Mouse (Mus musculus) c-Kit-positive CD71-positive TER-119-positive erythroid progenitor cells, embryonic 14.5 days (primary cell): ENCODE data around the gene Pea15a.

Source experiments
- DNase-seq: peaks from one replicate; pipeline ENCODE4 v3.0.0-alpha.2; 2013; ENCODE audit warnings: low spot score

Gene Pea15a

DNA sequence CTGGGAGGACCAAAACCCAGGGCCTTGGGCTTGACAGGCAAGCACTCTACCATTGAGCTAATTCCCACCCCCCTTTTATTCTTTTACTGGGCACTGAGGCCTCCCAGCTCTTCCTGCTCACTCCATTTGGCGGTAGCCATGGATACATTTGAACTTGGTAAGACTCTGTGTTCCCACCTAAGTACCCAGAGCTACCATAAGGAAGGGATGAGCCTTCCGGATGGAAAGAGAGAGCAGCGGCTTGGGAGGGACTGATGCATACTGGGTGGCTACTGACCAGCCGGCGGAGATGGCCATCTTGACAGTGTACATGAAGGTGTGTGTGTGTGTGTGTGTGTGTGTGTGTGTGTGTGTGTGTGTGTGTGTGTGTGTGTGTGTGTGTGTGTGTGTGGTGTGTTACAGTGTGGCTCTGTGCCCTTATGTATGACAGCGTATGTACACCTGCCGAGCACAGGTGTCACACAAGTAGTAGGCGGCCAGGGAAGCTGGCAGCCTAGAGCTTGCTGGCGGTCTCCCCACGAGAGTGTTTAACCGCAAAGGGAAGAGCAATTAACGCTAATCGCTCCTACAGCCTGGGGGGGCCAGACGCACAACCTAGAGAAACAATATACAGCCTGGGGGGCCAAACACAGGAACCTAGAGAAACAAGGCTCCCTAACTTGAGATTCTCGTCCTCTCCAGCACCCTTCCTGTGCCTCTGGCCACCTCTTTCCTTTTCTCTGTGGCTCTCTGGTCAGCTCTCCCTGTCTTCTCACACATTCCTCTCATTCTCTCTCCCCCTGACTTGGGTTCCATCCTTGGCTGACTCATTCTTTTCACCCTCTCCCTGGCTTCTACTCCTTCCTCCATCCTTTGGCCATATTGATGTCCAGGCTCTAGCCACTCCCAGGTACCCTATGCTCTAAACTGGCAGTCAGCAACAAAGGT is 1.5 kb downstream of the Pea15a start:
- no peak for DNase-seq

DNA sequence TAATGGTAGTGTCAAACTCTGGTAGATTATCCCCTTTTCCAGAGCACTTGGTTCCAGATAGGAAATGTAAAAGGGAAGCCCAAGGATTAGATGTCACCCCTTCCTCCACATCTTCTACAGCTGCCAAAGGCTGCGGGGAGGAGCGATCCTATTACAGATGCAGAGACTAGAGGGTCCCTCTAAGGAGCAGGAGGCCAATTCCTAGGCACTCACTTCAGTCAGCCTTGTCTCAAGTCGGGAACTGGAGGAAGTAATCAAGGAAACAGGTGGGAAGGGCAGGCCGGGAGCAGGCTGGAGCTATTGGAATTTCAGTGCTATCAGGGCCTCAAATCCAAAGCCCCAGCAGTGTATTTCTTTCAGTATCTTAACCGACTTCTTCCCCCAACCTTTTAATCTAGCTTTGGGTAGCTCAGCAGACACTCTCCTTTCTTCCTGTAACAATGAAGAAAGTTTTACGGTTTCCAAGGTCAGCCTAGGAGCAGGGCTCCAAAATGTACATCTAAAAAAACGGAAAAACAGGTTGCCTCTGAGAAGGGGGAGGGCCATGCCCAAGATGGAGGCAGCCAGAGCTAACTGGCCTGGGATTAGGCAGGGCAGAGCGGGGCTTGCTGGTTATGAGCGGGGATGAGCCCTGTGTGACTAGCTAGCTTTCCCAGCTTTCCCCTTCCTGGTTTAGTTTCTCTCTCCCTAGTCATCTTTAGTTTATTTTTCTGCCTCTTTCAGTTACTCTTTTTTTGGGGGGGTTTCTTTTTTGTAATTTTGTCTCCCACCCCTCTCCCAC is 2.4 kb downstream of the Pea15a start:
- no peak for DNase-seq

DNA sequence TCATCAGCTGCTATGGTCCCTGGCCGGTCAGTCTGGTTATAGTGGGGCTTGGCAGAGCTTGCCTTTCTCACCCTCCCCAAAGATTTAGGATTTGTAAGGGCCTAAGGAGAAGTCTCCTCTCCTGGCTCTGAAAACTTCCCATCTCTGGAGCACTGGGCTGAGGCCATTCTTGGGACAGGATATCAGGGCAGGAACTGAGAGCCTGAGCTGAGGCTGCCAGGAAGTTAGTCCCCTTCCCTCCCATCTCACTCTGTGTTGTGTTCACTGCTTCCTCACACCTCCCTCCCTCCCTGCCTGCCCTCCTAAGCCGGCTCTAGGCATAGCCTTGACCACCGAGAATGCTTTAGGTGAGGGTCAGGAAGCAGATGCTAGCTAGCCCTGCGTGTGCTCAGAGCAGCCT is 3.0 kb downstream of the Pea15a start:
- DNase-seq, result no peak

DNA sequence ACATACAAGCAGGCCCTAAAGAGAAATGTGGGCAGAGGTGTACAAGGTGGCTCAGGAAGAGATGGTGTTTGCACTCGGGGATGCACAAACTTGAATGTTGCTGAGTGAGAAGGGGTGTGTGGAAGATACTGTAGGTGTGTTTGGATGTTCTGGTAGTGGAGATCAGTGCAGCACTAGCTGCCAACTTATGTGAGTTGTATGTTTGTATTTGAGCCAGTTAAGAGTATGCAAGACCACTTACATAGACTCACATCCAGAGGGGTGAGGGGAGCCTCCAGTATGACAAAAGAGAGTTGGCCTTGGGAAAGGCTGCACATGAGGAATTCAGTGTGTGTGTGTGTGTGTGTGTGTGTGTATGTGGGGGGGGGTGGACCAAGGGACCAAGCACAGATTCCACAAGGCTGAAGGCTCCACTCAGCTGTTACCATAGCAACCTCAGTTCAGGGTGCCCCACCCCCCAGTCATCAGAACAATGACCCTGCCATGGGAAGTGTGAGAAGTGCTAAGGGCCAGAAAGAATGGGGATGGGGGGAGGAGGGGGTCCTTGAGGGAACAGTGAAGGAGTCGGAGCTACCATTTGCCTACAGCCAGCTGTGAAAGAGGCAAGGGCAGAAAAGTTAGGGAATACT is 3.6 kb downstream of the Pea15a start:
- no peak for DNase-seq

DNA sequence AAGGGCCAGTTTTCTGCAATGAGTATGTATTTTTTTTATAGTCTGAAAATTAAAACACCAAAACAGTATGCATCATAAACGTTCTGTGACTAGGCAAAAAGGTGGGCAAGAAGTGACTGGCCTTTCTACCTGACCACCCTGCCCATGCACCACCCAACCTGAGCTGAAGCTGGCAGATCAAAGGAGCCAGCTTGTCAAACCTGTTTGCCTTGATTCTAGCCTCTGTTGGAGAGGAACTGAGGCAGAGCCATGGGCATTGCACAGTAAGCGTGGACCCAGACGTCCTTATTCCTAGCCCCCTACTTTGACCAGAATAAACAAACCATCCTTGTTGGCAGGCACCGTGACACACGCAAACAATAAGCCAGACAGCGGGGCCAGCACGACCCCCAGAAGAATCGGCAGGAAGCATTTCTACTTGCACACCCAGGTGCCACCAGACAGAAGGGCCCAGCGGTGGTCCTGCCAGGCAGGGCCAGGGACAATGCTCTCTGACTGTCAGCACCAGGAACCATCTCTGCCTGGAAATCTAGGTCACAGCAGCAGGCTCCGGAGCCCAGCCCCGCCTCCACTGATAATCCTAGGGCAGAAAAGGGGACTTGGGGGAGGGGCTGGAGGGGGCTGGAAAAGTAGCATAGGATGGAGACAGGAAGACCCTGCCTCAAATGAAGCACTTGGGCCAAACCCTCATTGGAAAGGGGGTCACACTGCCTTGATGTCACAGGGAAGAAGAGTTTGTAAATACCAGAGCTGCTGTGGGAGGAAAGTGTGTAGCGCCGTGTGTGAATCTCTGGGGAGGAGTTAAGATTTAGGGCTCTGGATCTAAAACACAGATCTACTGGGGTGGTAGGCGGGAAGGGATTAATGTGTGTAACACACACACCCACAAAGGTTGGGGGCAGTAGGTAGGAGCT is 4.4 kb downstream of the Pea15a start:
- DNase-seq, result no peak

DNA sequence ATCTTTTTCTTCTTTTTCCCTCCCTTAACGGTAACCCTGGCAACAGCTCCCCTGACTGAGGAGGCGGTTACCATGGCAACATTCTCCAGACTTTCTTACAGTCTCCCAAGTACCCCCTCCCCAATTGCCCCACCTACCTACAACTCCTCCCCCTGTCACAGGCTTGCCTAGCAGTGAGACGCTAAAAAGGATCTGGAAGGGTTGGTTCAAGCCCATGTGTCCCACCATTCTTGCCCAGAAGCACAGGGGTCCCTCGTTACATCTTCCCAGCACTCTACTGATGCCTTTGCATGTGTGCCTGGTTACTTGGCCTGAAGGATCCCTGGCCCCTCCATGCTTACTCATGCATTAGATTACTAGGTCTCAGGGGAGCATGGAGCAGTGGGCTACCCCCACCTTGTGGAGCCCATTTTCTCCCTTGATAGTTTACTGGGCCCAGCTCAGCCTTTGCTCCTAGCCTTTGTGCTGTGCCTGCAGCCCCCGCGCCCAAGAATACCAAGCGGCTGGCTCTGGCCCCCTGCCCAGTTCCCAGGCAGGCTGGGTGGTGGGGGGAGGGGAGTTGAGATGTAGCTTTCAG is 5.6 kb downstream of the Pea15a start:
- DNase-seq, result no peak

DNA sequence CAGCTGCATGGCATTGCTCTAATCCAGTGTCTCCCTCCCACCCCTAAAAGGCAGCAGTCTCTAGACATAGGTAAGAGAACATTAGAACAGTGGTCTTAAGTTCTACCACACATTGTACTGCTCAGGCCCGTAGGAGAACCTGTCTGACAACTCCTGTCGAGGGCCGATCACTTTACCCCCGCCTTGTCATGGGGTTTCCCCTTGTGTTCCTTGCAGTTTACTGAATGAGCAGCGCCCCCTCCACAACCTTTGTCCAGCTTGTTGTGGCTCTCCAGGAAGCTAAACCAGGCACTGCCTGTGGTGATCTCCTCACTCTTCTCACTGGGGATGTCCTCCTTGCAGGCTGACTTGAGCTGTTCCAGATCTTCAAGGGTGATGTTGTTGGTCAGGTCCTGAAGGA is 6.4 kb downstream of the Pea15a start:
- no peak for DNase-seq

DNA sequence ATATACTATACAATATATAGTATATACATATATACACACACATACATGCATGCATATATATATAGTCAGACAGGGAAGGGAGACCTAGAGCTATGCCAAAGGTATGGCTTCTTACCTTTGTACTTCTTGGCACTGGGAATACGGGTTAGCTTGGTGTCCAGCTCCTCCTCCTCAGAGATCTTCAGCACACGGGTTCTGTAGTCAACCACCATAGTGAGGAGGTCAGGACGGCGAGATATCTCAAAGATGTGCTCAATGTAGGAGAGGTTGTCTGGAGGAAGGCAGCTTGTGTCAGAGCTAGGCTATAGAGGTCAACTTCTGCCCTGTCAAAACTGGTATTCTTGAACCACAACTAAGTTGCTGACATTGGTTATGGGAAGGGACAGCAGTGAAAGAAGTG is 7.6 kb downstream of the Pea15a start:
- no peak for DNase-seq

DNA sequence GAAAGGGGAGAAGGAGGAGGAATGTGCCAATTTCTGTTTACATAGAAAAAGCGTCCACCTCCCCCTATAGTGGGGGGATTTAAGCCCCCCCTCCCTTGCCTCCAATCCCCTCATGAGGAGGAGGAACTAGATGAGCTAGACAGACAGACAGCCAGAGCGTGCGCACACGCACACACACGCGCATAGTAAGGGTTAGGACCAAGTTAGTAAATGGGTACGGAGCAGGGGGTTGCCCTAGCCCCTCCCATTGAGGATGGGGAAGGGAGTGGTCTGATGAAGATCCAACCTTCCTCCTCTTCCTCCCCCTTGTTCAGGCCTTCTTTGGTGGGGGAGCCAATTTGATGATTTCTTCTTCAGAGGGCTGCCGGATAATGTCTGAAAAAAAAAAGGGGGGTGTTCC is 8.3 kb downstream of the Pea15a start:
- DNase-seq, result no peak

DNA sequence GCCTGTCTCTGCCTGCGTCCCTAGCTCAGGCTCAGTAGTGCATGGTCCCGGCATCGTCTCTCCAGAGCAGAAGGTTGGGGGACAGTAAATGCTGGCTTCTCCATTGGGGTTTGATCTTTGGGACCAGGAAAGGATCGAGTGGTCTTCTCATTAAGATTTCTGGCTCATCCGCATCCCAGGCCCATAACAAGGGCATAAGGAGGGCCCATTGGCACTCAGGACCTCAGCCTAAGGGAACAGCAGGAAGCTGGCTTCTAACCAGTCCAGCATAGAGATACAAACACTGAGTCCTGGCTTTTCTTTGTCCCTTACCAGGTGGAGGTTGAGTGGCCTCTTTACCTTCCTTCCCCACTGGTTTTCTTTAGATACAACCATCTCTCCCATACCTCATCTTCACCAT is 8.8 kb downstream of the Pea15a start:
- no peak for DNase-seq

DNA sequence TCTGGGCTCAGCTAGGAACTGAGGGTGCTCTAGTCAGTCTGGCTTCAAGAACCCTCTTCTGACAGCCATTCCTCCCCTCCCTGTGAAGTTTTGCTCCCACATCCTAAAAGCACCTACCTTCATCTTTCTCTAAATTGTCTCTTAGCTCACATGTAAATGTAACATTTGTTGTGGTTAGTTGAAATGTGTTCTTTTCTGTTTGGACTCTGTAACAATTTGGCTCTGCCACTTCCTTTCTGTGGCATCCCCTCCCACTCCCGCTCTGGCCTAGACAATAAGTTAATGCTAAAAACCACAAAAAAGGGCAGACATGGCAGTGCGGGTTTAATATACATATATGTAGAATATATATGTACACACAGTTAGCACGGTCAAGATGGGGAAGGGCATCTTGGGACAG is 9.5 kb downstream of the Pea15a start:
- DNase-seq, result no peak

DNA sequence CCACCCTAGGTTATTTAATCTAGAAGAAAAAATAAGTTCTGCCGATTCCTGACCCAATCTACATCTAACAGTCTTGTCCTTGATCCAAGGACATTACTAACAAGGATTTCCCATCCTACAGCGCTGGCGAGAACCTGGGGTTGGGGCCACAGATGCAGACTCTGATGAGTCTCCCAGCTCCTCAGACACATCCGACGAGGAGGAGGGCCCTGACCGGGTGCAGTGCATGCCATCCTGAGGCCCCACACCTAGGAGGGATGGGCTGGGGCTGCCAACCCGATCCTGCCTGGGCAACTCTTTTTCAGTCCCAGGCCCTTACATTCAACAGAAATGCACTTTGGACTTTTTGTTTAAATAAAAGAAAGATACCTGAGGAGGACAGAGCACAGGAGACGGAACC is 12.2 kb downstream of the Pea15a start:
- DNase-seq, result no peak

DNA sequence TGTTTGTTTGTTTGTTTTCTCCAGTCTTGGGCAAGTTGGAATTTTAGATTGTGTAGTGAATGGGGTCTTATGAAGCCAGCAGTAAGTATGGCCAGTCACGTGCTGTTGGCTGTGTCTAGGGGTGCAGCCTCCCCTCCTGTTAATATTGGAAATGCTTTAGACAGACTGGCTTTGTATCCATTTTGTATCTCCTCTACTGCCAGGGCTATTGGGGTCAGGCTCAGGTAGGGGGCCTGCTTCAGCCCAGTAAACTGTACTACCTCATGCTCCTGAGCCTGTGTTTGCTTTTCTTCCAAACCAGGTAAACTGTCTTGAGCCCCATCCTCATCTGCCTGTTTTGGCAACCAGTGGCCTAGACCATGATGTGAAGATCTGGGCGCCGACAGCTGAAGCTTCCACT is 14.4 kb downstream of the Pea15a start:
- DNase-seq, result no peak

DNA sequence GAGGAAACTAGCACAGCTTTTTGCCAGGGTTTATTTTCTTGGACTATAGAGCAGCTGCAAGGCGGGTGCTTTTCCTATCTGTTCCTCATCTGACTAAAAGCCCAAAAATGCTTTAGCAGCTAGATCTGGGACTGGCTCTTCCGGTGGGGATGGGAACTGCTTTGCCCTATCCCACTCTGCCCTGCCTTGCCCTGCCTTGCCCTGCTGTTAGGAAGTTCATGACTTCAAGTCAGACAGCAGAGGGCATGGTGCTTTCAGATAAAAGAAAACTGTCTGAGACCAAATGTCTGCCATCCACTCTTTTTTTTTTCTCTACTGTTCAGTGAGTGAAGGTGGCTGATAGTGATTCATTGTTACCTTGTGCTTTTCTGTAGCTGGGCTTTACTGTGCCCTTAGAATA is 15.0 kb downstream of the Pea15a start:
- no peak for DNase-seq

DNA sequence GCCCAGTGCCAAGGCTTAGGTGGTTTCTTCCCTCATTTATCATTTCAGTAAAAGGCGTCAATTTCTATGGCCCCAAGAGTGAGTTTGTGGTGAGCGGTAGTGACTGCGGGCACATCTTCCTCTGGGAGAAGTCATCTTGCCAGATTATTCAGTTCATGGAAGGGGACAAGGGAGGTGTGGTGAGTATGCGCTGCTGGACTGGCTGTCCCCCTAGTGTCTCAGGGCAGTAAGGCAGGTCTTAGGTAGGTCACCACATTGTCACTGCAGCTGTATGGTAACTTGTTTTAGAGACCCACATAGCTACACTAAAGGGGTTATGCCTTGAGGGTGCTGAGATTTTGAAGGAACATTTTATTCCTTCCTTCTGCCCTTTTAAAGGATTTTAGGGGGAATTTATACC is 17.7 kb downstream of the Pea15a start:
- DNase-seq, result no peak

DNA sequence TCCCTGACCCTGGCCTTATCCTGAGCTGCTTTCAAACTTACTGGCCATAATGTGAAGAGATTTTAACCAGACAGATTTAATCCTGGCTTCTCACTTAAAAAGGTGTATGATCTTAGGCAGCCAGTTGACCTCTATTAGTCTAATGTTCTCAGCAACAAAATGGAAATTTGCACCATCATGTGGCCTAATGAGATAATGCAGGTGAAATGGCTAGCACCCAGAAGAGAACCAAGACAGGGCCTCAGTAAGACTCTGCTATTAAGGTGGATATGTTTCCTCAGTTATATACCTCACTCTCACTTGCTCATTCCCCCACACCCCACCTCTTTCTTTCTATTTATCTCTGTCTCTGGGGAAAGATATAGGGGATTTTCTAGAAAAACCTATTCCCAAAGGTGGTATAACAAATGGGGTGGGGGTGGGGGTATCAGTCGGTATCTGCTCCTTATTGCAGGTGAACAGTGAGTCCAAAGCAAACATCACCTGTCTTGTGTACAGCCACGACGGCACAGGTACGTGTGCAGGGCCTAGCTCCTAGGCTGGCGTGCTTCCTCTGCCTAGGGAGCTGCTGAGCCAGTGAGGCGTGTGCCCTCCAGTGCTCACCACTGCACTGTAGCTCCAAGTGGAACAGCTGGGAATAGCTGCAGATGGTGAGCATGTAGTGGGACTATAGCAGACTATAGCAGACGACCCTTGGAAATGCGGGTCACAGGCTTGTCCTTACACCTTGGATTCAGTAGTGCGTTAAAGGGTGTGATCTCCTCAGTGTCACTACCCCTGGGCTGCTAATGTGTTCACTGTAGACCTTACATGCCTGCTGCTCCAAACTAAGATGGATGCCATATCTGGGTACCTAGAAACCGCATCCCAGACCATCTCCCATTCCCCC is 20.0 kb downstream of the Pea15a start:
- no peak for DNase-seq

DNA sequence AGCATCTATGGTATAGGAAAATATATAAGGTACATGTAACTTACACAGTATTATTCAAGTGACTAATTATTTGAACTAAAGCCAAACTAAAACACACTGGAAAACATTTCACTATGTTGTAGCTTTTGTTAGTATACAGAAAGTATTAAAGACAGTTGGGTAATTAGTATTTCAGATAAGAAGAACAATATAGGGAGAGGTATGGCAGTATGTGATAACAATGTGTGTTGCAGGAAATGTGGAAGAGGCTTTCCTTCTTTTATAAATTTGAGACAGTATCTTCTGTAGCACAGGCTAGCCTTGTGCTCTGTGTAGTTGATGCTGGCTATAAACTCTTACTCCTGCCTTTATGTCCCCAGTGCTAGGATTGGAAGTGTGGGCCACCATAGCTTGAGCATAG is 22.7 kb downstream of the Pea15a start:
- DNase-seq, result no peak

DNA sequence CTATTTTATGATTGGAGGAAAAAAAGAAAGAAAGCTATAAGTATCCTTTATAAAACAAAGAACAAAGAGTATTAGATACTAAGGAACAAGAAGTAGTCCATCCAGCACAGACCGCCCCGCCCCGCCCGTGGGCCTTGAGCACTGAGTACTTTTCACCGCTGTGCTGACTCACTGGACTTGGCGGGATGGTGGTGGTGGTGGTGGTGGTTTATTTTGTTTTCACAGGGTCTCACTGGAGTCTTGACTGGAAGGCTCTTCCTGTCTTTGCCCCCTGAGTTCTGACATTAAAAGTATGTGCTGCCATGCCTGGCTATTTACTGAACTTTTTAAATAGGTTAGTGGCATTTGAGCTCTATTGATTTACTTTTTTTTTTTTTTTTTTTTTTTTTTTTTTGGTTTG is 23.5 kb downstream of the Pea15a start:
- DNase-seq, result peak; percentile 42

DNA sequence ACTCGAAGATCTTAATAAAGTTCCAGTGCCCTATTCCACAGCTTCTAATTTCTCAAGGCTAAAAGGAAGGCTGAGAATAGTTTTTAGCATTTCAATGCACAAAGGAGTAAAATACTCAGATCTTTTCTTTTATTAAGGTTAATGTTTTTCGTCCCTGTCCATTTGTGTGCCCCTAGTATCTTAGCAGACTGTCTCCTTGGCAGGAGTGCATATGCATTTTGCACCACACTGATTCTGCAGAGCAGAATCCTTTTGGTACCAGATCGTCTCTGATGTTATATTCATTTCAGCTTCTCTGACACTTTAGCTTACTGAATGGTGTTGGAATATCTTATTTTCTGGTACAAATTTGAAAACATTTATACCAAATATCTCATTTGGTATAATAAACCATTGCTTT is 24.8 kb downstream of the Pea15a start:
- no peak for DNase-seq

DNA sequence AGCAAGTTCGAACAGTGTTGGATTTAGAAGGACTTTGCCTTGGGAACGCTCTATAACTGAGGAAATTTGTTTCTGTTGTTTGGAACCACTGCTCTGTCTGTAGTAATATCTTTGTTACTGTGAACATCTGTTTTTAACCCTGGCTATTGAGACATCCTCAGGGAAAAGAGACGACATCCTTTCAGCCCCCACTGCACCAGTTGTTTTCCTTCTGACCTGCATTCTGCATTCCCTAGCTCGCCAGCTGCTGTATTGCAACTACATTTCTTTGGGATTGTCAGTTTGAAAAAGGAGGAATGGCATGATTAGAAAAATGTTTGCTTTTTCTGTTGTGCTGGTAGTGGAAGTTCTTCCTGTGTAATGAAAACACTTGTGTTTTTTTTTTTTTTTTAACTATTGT is 25.7 kb downstream of the Pea15a start:
- no peak for DNase-seq

DNA sequence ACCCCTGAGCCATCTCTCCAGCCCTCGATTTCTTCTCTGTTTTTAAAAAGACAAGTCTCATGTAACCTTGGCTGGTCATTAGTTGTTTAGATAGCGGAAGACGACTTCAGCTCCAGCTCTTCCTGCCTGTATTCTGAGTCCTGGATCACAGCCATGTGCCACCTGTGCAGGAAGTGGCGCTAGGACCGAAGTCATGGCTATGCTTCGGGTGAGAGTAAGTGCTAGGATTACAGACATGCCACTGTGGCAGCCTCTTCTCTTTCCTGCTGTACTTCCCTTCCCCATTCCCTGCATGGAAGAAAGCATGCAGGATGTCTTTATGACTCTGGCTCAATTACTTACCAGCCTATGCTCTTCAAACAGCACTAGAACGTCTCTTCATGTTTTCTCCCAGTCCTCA is 27.5 kb downstream of the Pea15a start:
- no peak for DNase-seq
